Mouse (Mus musculus) MEL (cell line): ENCODE measurements around the gene Grip1. TPM values are rescaled to one million over a fixed set of nuclear protein-coding genes. Genes with fewer than 3 reads are reported as not detected.

Source experiments
- DNase-seq: peaks from one replicate; pipeline ENCODE4 v3.0.0; 2011; ENCODE audit warnings: low read depth, low spot score
- H3K27ac ChIP-seq: 2 replicates; pipeline ENCODE4 v1.5.1; 2012; ENCODE audit warnings: low read depth, mild to moderate bottlenecking, control low read depth, low read length, moderate library complexity; ENCODE audit not compliant: control insufficient read depth
- H3K27me3 ChIP-seq, 2 experiments: fragments of 150-350 bp in 1 of 2; sonication (generic) in 1 of 2; 2 replicates each; pipeline ENCODE4 v1.6.1; 2012; ENCODE audit warnings: low read length in 2 of 2, mild to moderate bottlenecking in 2 of 2, improper control_type of control experiment in 1 of 2, moderate library complexity in 1 of 2; ENCODE audit not compliant: insufficient read depth in 2 of 2, control insufficient read depth in 1 of 2
- H3K36me3 ChIP-seq, 2 experiments: 2 replicates each; pipeline ENCODE4 v1.6.1; 2012 to 2014; ENCODE audit warnings: low read length in 2 of 2, improper control_type of control experiment in 1 of 2, inconsistent platforms in 1 of 2, mild to moderate bottlenecking in 1 of 2; ENCODE audit not compliant: insufficient read depth in 2 of 2, control insufficient read depth in 1 of 2
- H3K4me1 ChIP-seq, 2 experiments: fragments of 150-350 bp in 1 of 2; sonication (generic) in 1 of 2; 2 replicates each; pipeline ENCODE4 v1.6.1; 2012; ENCODE audit warnings: low read length in 2 of 2, improper control_type of control experiment in 1 of 2, mild to moderate bottlenecking in 1 of 2; ENCODE audit not compliant: insufficient read depth in 2 of 2, control insufficient read depth in 1 of 2
- H3K4me3 ChIP-seq, 2 experiments: fragments of 150-350 bp in 1 of 2; sonication (generic) in 1 of 2; 2 replicates each; pipeline ENCODE4 v1.5.1; 2012; ENCODE audit warnings: low read depth in 2 of 2, low read length in 2 of 2, mild to moderate bottlenecking in 2 of 2, moderate library complexity in 2 of 2, control low read depth in 1 of 2, improper control_type of control experiment in 1 of 2; ENCODE audit not compliant: control insufficient read depth in 1 of 2, insufficient read depth in 1 of 2
- H3K79me2 ChIP-seq: 2 replicates; pipeline ENCODE4 v1.6.1; 2012; ENCODE audit warnings: mild to moderate bottlenecking, low read length, moderate library complexity; ENCODE audit not compliant: control insufficient read depth, poor library complexity, insufficient read depth
- H3K9ac ChIP-seq: 2 replicates; pipeline ENCODE4 v1.6.1; 2012; ENCODE audit warnings: low read depth, mild to moderate bottlenecking, control low read depth, low read length, moderate library complexity; ENCODE audit not compliant: control insufficient read depth, poor library complexity, severe bottlenecking
- H3K9me3 ChIP-seq: fragments of 150-350 bp; sonication (generic); replicated peaks from 2 replicates; pipeline ENCODE4 v1.6.1; 2012; ENCODE audit warnings: mild to moderate bottlenecking, low read length, improper control_type of control experiment, moderate library complexity; ENCODE audit not compliant: insufficient read depth
- E2F4 ChIP-seq: IDR thresholded peaks from 2 replicates; pipeline ENCODE4 v1.6.1; 2011; ENCODE audit warnings: low read depth, low read length, improper control_type of control experiment, borderline replicate concordance
- ELF1 ChIP-seq: IDR thresholded peaks from 2 replicates; pipeline ENCODE4 v1.6.1; 2014; ENCODE audit warnings: low read depth, mild to moderate bottlenecking, inconsistent platforms, low read length, improper control_type of control experiment, moderate library complexity
- EP300 ChIP-seq, 2 experiments: IDR thresholded peaks; 2 replicates each; pipeline ENCODE4 v1.6.1; 2011; ENCODE audit warnings: improper control_type of control experiment in 2 of 2, low read length in 2 of 2, low read depth in 1 of 2, mild to moderate bottlenecking in 1 of 2
- ETS1 ChIP-seq: IDR thresholded peaks from 2 replicates; pipeline ENCODE4 v1.6.1; 2012; ENCODE audit warnings: low read depth, mild to moderate bottlenecking, inconsistent platforms, low read length, improper control_type of control experiment, moderate library complexity
- GABPA ChIP-seq: IDR thresholded peaks from 2 replicates; pipeline ENCODE4 v1.6.1; 2012; ENCODE audit warnings: low read depth, mild to moderate bottlenecking, inconsistent platforms, low read length, improper control_type of control experiment, moderate library complexity
- JUND ChIP-seq: IDR thresholded peaks from 2 replicates; pipeline ENCODE4 v1.6.1; 2011; ENCODE audit warnings: low read depth, mild to moderate bottlenecking, improper control_type of control experiment, low read length
- KAT2A ChIP-seq: conservative IDR thresholded peaks from 2 replicates; pipeline ENCODE4 v1.6.1; 2012; ENCODE audit warnings: low read depth, low read length, improper control_type of control experiment, inconsistent platforms
- MAZ ChIP-seq: IDR thresholded peaks from 2 replicates; pipeline ENCODE4 v1.6.1; 2012; ENCODE audit warnings: low read depth, mild to moderate bottlenecking, inconsistent platforms, low read length, improper control_type of control experiment
- MXI1 ChIP-seq: IDR thresholded peaks from 2 replicates; pipeline ENCODE4 v1.6.1; 2011; ENCODE audit warnings: mild to moderate bottlenecking, low read depth, low read length, improper control_type of control experiment
- NELFE ChIP-seq: IDR thresholded peaks from 2 replicates; pipeline ENCODE4 v1.6.1; 2011; ENCODE audit warnings: low read depth, low read length, improper control_type of control experiment
- NRF1 ChIP-seq: IDR thresholded peaks from 2 replicates; pipeline ENCODE4 v1.6.1; 2014; ENCODE audit warnings: low read depth, mild to moderate bottlenecking, inconsistent platforms, low read length, improper control_type of control experiment, moderate library complexity; ENCODE audit not compliant: poor library complexity, insufficient read depth, severe bottlenecking
- SIN3A ChIP-seq: IDR thresholded peaks from 2 replicates; pipeline ENCODE4 v1.6.1; 2012; ENCODE audit warnings: low read length, improper control_type of control experiment, inconsistent platforms
- TAL1 ChIP-seq: IDR thresholded peaks from 2 replicates; pipeline ENCODE4 v1.6.1; 2012; ENCODE audit warnings: mild to moderate bottlenecking, inconsistent platforms, low read length, moderate library complexity, mixed read lengths
- UBTF ChIP-seq: IDR thresholded peaks from 2 replicates; pipeline ENCODE4 v1.6.1; 2012; ENCODE audit warnings: low read depth, mild to moderate bottlenecking, inconsistent platforms, low read length, improper control_type of control experiment, moderate library complexity, borderline replicate concordance; ENCODE audit not compliant: insufficient read depth
- USF1 ChIP-seq: IDR thresholded peaks from 2 replicates; pipeline ENCODE4 v1.6.1; 2014; ENCODE audit warnings: low read depth, mild to moderate bottlenecking, inconsistent platforms, low read length, improper control_type of control experiment, moderate library complexity
- ZC3H11A ChIP-seq: IDR thresholded peaks from 2 replicates; pipeline ENCODE4 v1.6.1; 2012; ENCODE audit warnings: low read depth, mild to moderate bottlenecking, inconsistent platforms, low read length, improper control_type of control experiment
- ZKSCAN1 ChIP-seq: IDR thresholded peaks from 2 replicates; pipeline ENCODE4 v1.6.1; 2012; ENCODE audit warnings: low read depth, mild to moderate bottlenecking, inconsistent platforms, low read length, improper control_type of control experiment, moderate library complexity
- ZMIZ1 ChIP-seq: IDR thresholded peaks from 2 replicates; pipeline ENCODE4 v1.6.1; 2012; ENCODE audit warnings: low read depth, mild to moderate bottlenecking, inconsistent platforms, low read length, improper control_type of control experiment, moderate library complexity
- polyA plus RNA-seq, 2 experiments: library from polyadenylated mRNA; stranded (reverse) in 1 of 2; unstranded in 1 of 2; fragments of >175 nt in 1 of 2; fragments of >200 nt in 1 of 2; gene quantifications; 2 replicates each; pipeline versions ENCODE4 v1.2.1 to v1.2.4; 2012; ENCODE audit warnings: low replicate concordance in 2 of 2, low read depth in 1 of 2; ENCODE audit not compliant: insufficient read length in 2 of 2, insufficient read depth in 1 of 2, missing spikeins in 1 of 2
- total RNA-seq: library from RNA; depleted of rRNA; stranded (reverse); fragments of 300-350 nt; gene quantifications from 2 replicates; pipeline ENCODE4 v1.2.3, GENCODE M21; 2012

Grip1 gene
- total and polyA plus RNA-seq, 3 experiments: 0.04 TPM; not detected in 2

GRCm38 (mm10) chr10:119933362-119933761 lies 479.7 kb downstream of the Grip1 start:
- DNase-seq: no peak

GRCm38 (mm10) chr10:119935231-119935630 lies 481.6 kb downstream of the Grip1 start:
- Histone ChIP-seq H3K27ac (no peak overlapping the region), H3K27me3 (no peaks in the 10 kb centered on the region), H3K79me2 (no peaks in the 10 kb centered on the region), H3K4me1 (no peaks in the 10 kb centered on the region), H3K9me3 (no peaks in the 10 kb centered on the region), H3K4me3 (no peak overlapping the region), H3K9ac (no peak overlapping the region), H3K36me3 (no peaks in the 10 kb centered on the region)
- no peak for DNase-seq
- TF ChIP-seq UBTF (no peak), SIN3A (no peak)

More at GRCm38 (mm10) chr10:119933362-119933761, 479.7 kb downstream of the Grip1 start:
- TF ChIP-seq ZKSCAN1 (no peak), NELFE (no peak), E2F4 (no peak), MAZ (no peak), NRF1 (no peak), ETS1 (no peak), MXI1 (no peak), JUND (no peak), ZMIZ1 (no peak), ZC3H11A (no peak), ELF1 (no peak), TAL1 (no peak), GABPA (no peak), EP300 (IDR thresholded peaks at IDR 0.05; ENCODE audit: low read depth in 1 of 2, low read length in 2 of 2) (no peak), UBTF (no peak), USF1 (no peak), KAT2A (no peak)
- Histone ChIP-seq H3K4me3 (no peak overlapping the region), H3K79me2 (no peaks in the 10 kb centered on the region), H3K27me3 (no peaks in the 10 kb centered on the region), H3K4me1 (no peaks in the 10 kb centered on the region), H3K9ac (no peak overlapping the region), H3K27ac (no peak overlapping the region), H3K9me3 (no peaks in the 10 kb centered on the region), H3K36me3 (no peaks in the 10 kb centered on the region)
